Mouse (Mus musculus) thymus, adult 18-20 months (tissue): ENCODE results near the gene Fam83b.

Experiments used
- DNase-seq, 2 experiments: peaks; one replicate each; pipeline ENCODE4 v3.0.0; 2022; ENCODE audit warnings: mixed read lengths in 2 of 2

Gene Fam83b

DNA sequence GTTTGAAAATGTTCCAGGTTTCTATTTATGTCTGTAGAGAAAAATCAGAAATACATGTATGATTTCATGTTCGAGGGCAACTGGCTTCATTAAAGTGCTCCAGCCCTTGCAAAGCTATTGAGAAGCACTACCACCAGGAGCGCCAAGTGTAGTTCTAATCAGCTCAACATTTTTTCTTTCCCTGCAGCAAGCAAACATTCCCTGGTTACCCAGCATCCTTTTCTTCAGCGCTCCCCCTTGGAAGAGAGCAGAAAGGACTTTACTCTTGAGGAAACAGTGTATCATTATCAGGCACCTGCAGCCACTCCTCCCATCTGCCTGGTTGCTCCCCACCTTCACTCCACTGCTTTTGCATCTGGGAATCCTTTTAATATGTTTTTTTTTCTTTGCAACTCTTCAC is 45.3 kb downstream of the Fam83b start:
- no peak for DNase-seq

DNA sequence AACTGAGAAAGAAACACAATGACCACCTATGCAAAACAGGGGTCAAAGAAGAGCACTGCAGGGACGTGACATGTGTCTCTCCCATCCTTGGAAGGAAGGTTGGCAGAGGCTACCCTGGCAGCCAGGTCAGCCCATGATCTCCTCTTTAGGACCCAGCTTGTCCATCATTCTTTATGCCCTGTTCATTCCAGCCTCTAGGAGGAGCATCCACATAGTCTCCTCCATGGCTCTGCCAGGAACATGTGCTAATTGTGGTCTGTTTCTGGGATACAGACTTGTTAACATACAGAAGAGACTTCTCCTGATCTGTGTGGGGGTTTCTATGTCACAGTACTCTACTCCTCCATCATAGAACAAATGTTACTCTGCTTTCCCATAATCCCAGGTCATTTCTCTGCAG is 48.3 kb downstream of the Fam83b start:
- no peak for DNase-seq

- no peak for DNase-seq
Observed at GRCm38 (mm10) chr9:76505650-76506049, 61.3 kb downstream of the Fam83b start.

GRCm38 (mm10) chr9:76489737-76490136 is 77.2 kb downstream of the Fam83b start:
- DNase-seq = no peak

DNA sequence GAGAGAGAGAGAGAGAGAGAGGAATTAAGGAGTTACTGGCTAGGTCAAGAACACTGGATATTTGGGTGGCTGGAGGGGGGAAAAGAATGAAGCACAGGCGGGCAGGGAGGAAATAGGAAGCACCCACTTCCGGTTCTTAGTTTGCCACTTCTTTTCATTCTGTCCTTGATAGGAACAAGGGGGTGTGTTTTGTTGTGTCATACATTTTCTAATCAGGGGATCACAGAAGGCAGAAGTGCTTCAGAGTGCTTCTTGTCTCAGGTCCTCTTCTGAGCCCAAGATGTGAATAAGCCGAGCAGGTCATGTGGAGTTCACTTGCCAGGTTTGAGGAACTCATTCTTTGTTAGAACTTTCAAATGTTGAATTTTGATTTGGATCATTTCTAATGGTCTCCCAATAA is 86.8 kb downstream of the Fam83b start:
- DNase-seq = no peak

DNA sequence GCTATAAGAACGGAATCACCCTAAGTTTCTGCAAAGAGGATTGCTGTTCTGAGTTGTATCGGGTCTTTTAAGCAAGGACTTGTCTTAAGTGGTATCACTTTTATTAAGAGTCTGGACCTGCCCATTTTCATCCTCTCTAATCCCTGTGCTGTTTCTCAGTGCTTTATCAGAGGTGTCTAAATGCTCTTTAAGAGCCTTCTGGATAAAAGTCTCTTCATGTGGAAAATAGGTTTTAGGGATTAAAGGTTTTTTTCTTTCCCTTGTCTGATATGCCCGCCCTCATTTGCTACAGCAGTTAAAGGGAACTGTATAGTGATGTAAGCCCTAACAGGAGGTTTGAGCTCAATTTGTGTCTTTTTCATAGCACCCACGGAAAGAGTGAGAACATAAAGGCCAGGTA is 97.4 kb downstream of the Fam83b start:
- no peak for DNase-seq

GRCm38 (mm10) chr9:76461547-76461946 is 105.4 kb downstream of the Fam83b start:
- DNase-seq = no peak

- DNase-seq = no peak
Observed at GRCm38 (mm10) chr9:76455703-76456102, 111.2 kb downstream of the Fam83b start.
